18 mouse cellular contexts compared by ENCODE assay signal in genomic region chr10:54042212-54042840, GRCm38 (mm10). TPM values are rescaled to one million over a fixed set of nuclear protein-coding genes. Genes with fewer than 3 reads are reported as not detected.
DNase-seq lines count a peak whose midpoint lies in the region; ATAC-seq and TF ChIP-seq lines count a peak whose summit lies in the region.
"Had no signal": no experiment of that assay in that cellular context is flagged by ENCODE, and none has a peak within 500 bp of the region (broad histone marks: within the 10 kb centered on the region; RNA-seq: fewer than 3 reads in every experiment).

No protein-coding gene starts in this region.

- TF ChIP-seq CTCF in bone marrow, adult 2 months (IDR thresholded peaks at IDR 0.05; ENCODE audit: control insufficient read depth, insufficient read depth, low read length) = no peak
- no peak for TF ChIP-seq CTCF in liver, postnatal 0 days (IDR thresholded peaks at IDR 0.05; ENCODE audit: low read depth)

- no peak overlapping the region for H3K9ac ChIP-seq in lung, embryonic 16.5 days (ENCODE audit: low read length)
- no peak overlapping the region for H3K9ac ChIP-seq in intestine, embryonic 16.5 days (ENCODE audit: low read depth, low read length)
- H3K9ac ChIP-seq in liver, postnatal 0 days (replicated peaks) = no peak overlapping the region
- H3K9ac ChIP-seq in forebrain, embryonic 13.5 days = no peak overlapping the region
- H3K9ac ChIP-seq: embryonic facial prominence, embryonic 15.5 days; hindbrain, embryonic 13.5 days; limb, embryonic 12.5 days; neural tube, embryonic 12.5 days had no signal

- no peak for DNase-seq in lung, postnatal 14 days
- DNase-seq in liver, postnatal 0 days = peak; percentile 56
- DNase-seq in right cerebral cortex, adult 2 months (ENCODE audit: low spot score in 2 of 2) = no peak
- DNase-seq: adrenal gland, adult 8-10 months; cerebellum, adult 9-10 months; heart, adult 18-20 months; kidney, adult 8-10 months had no signal

- ATAC-seq in lung, embryonic 16.5 days (ENCODE audit: low read depth) = 0 out of 2 replicates have a peak, but pooled peaks have one; percentile 18
- peak; percentile 62 for ATAC-seq in intestine, embryonic 16.5 days
- ATAC-seq in liver, postnatal 0 days = peak; percentile 81
- ATAC-seq in forebrain, embryonic 13.5 days = no peak
- ATAC-seq: forebrain, embryonic 16.5 days; midbrain, embryonic 16.5 days had no signal

- H3K4me3 ChIP-seq in lung, embryonic 16.5 days (ENCODE audit: low read length) = no peak overlapping the region
- H3K4me3 ChIP-seq in bone marrow, adult 2 months (replicated peaks; ENCODE audit: control insufficient read depth, low read depth, low read length) = no peak overlapping the region
- H3K4me3 ChIP-seq in intestine, embryonic 16.5 days (ENCODE audit: low read length) = no peak overlapping the region
- H3K4me3 ChIP-seq in liver, postnatal 0 days (ENCODE audit: low read depth, low read length) = no peak overlapping the region
- H3K4me3 ChIP-seq in forebrain, embryonic 13.5 days = no peak overlapping the region
- H3K4me3 ChIP-seq: embryonic facial prominence, embryonic 15.5 days; hindbrain, embryonic 13.5 days; limb, embryonic 12.5 days; neural tube, embryonic 12.5 days had no signal

- no peaks in the 10 kb centered on the region for H3K36me3 ChIP-seq in lung, embryonic 16.5 days (ENCODE audit: control insufficient read depth, insufficient read depth, low read length)
- no peaks in the 10 kb centered on the region for H3K36me3 ChIP-seq in intestine, embryonic 16.5 days (ENCODE audit: control insufficient read depth, insufficient read depth, low read length)
- H3K36me3 ChIP-seq in liver, postnatal 0 days (replicated peaks; ENCODE audit: insufficient read depth, low read length) = peaks cover 1% of the 10 kb centered on the region
- no peaks in the 10 kb centered on the region for H3K36me3 ChIP-seq in forebrain, embryonic 13.5 days (ENCODE audit: poor library complexity, severe bottlenecking)
- H3K36me3 ChIP-seq: embryonic facial prominence, embryonic 15.5 days; G1E; hindbrain, embryonic 13.5 days; limb, embryonic 12.5 days; neural tube, embryonic 12.5 days had no signal

- no peak overlapping the region for H3K27ac ChIP-seq in lung, embryonic 16.5 days (ENCODE audit: low read length)
- peak overlapping the region; percentile 46 for H3K27ac ChIP-seq in bone marrow, adult 2 months (ENCODE audit: control insufficient read depth, insufficient read depth, low read depth, low read length, poor library complexity)
- no peak overlapping the region for H3K27ac ChIP-seq in intestine, embryonic 16.5 days (ENCODE audit: low read length)
- peak overlapping the region; percentile 83 for H3K27ac ChIP-seq in liver, postnatal 0 days (ENCODE audit: low read depth)
- H3K27ac ChIP-seq in forebrain, embryonic 13.5 days = no peak overlapping the region
- H3K27ac ChIP-seq: embryonic facial prominence, embryonic 15.5 days; hindbrain, embryonic 13.5 days; limb, embryonic 12.5 days; neural tube, embryonic 12.5 days had no signal

- peaks cover 11% of the 10 kb centered on the region for H3K4me1 ChIP-seq in lung, embryonic 16.5 days (replicated peaks; ENCODE audit: control insufficient read depth, insufficient read depth, low read length)
- peaks cover 6% of the 10 kb centered on the region; the same call in 1 of the 2 replicates for H3K4me1 ChIP-seq in bone marrow, adult 2 months (ENCODE audit: control insufficient read depth, insufficient read depth, low read length)
- no peaks in the 10 kb centered on the region; the same call in 1 of the 2 replicates for H3K4me1 ChIP-seq in intestine, embryonic 16.5 days (ENCODE audit: control insufficient read depth, insufficient read depth, low read length)
- H3K4me1 ChIP-seq in liver, postnatal 0 days (ENCODE audit: insufficient read depth) = peaks cover 41% of the 10 kb centered on the region
- H3K4me1 ChIP-seq in forebrain, embryonic 13.5 days = no peaks in the 10 kb centered on the region
- H3K4me1 ChIP-seq: embryonic facial prominence, embryonic 15.5 days; hindbrain, embryonic 13.5 days; neural tube, embryonic 12.5 days had no signal

- H3K9me3 ChIP-seq in lung, embryonic 16.5 days (ENCODE audit: control insufficient read depth, low read length) = no peaks in the 10 kb centered on the region
- no peaks in the 10 kb centered on the region for H3K9me3 ChIP-seq in intestine, embryonic 16.5 days (ENCODE audit: control insufficient read depth, low read length)
- no peaks in the 10 kb centered on the region for H3K9me3 ChIP-seq in liver, postnatal 0 days (ENCODE audit: low read length)
- H3K9me3 ChIP-seq in forebrain, embryonic 13.5 days (replicated peaks) = no peaks in the 10 kb centered on the region
- H3K9me3 ChIP-seq: embryonic facial prominence, embryonic 15.5 days; hindbrain, embryonic 13.5 days; limb, embryonic 12.5 days; neural tube, embryonic 12.5 days had no signal

- WGBS in lung, embryonic 16.5 days = 70% methylated on average over 7 of the region's 7 CpGs
- 66% methylated on average over 7 of the region's 7 CpGs for WGBS in bone marrow, adult 2 months
- 82% methylated on average over 7 of the region's 7 CpGs for WGBS in intestine, embryonic 16.5 days
- WGBS in liver, postnatal 0 days (ENCODE audit: insufficient replicate concordance) = 59% methylated on average over 7 of the region's 7 CpGs
- WGBS in forebrain, embryonic 13.5 days = 90% methylated on average over 7 of the region's 7 CpGs

- H3K4me2 ChIP-seq in lung, embryonic 16.5 days (ENCODE audit: low read depth, low read length) = no peak overlapping the region
- no peak overlapping the region for H3K4me2 ChIP-seq in intestine, embryonic 16.5 days (ENCODE audit: low read depth, low read length)
- peak overlapping the region; percentile 56 for H3K4me2 ChIP-seq in liver, postnatal 0 days (ENCODE audit: low read depth, low read length)
- no peak overlapping the region for H3K4me2 ChIP-seq in forebrain, embryonic 13.5 days
- H3K4me2 ChIP-seq: embryonic facial prominence, embryonic 15.5 days; hindbrain, embryonic 13.5 days; limb, embryonic 12.5 days; neural tube, embryonic 12.5 days had no signal

- TF ChIP-seq EP300 in liver, postnatal 0 days (IDR thresholded peaks at IDR 0.05; ENCODE audit: low read depth) = peak; percentile 96

- TF ChIP-seq POLR2A in bone marrow, adult 2 months (IDR thresholded peaks at IDR 0.05; ENCODE audit: borderline replicate concordance, control insufficient read depth, low read depth, low read length) = no peak

- no peaks in the 10 kb centered on the region for H3K27me3 ChIP-seq in lung, embryonic 16.5 days (ENCODE audit: control insufficient read depth, insufficient read depth, low read depth, low read length)
- no peaks in the 10 kb centered on the region for H3K27me3 ChIP-seq in intestine, embryonic 16.5 days (replicated peaks; ENCODE audit: control insufficient read depth, insufficient read depth, low read length)
- H3K27me3 ChIP-seq in liver, postnatal 0 days (ENCODE audit: insufficient read depth, low read length) = no peaks in the 10 kb centered on the region
- H3K27me3 ChIP-seq in forebrain, embryonic 13.5 days = no peaks in the 10 kb centered on the region
- H3K27me3 ChIP-seq: embryonic facial prominence, embryonic 15.5 days; hindbrain, embryonic 13.5 days; limb, embryonic 12.5 days; neural tube, embryonic 12.5 days had no signal

RNA-seq across cellular contexts. Expression of gene Man1a, which starts 34.1 kb away (rescaled TPM):
- 3.0 and 3.7 TPM in 2 replicates for polyA plus RNA-seq in lung, embryonic 16.5 days (2015; fragmentation: Nextera tagmentation; extraction: Ambion mirVana)
- polyA plus RNA-seq in bone marrow, adult 2 months (2011; ENCODE audit: insufficient read depth, insufficient read length, low replicate concordance, missing spikeins) = 9.8 and 14.8 TPM in 2 replicates
- 11.2 and 15.4 TPM in 2 replicates for polyA plus RNA-seq in intestine, embryonic 16.5 days (2015; fragmentation: Nextera tagmentation; extraction: Ambion mirVana)
- 13.2 and 15.2 TPM in 2 replicates for polyA plus RNA-seq in liver, postnatal 0 days (2015; fragmentation: Nextera tagmentation; extraction: Ambion mirVana)
- polyA plus RNA-seq in forebrain, embryonic 13.5 days (2015; fragmentation: Nextera tagmentation; extraction: Ambion mirVana) = 1.2 and 1.4 TPM in 2 replicates

Comparison
In these comparisons a context has a peak if more than half of its experiments do, and no peak if none do; other contexts are left out.
1. H3K27ac ChIP-seq: peak in bone marrow, adult 2 months (single experiment) and liver, postnatal 0 days (single experiment); none in lung, embryonic 16.5 days (single experiment), intestine, embryonic 16.5 days (single experiment) and forebrain, embryonic 13.5 days (single experiment).